Mouse (Mus musculus): ENCODE data around the gene Rgs6. TPM values are rescaled to one million over a fixed set of nuclear protein-coding genes. Genes with fewer than 3 reads are reported as not detected.

The Rgs6 gene
- polyA plus RNA-seq, 1 experiment from 2014 or later: 1.2 TPM

DNA sequence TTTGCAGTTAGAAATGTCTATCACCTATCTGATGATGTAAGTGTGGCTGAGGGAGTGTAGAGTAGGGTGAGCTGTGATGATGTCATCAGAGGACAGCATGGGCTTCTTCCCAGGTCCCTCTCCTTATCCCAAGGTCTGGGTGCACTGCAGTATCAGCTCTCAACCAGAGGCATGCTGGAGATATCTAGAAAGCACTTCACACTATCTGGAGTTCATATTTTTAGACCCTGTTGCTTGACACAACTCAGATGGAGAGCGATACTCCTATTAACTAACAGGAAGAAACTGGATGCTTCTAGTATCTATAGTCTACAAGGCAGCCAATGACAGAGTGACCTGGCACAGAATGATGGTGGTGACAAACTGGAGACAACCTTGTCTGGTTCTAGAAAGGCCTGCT lies 250.5 kb downstream of the Rgs6 start:
- Histone ChIP-seq H3K4me3 (ENCODE audit: low read depth, low read length) (no peak overlapping the region), H3K4me2 (replicated peaks; ENCODE audit: low read depth) (no peak overlapping the region), H3K27ac (ENCODE audit: low read depth, low read length) (no peak overlapping the region), H3K36me3 (ENCODE audit: control insufficient read depth, insufficient read depth) (no peaks in the 10 kb centered on the region), H3K4me1 (replicated peaks; ENCODE audit: control insufficient read depth, insufficient read depth, low read length) (no peaks in the 10 kb centered on the region), H3K9ac (ENCODE audit: low read depth, low read length) (no peak overlapping the region), H3K9me3 (ENCODE audit: control insufficient read depth) (no peaks in the 10 kb centered on the region), H3K27me3 (replicated peaks; ENCODE audit: control insufficient read depth, insufficient read depth, low read length) (no peaks in the 10 kb centered on the region)
- WGBS: 94% methylated on average over 1 of the region's 1 CpGs
- no peak for ATAC-seq
- TF ChIP-seq CTCF (IDR thresholded peaks at IDR 0.05; ENCODE audit: low read depth): no peak

- H3K4me2 ChIP-seq (replicated peaks; ENCODE audit: low read depth): no peak overlapping the region
- H3K4me3 ChIP-seq (ENCODE audit: low read depth, low read length): no peak overlapping the region
- no peak for ATAC-seq
- H3K36me3 ChIP-seq (ENCODE audit: control insufficient read depth, insufficient read depth): no peaks in the 10 kb centered on the region
- TF ChIP-seq CTCF (IDR thresholded peaks at IDR 0.05; ENCODE audit: low read depth): no peak
- no peaks in the 10 kb centered on the region for H3K9me3 ChIP-seq (ENCODE audit: control insufficient read depth)
- H3K9ac ChIP-seq (ENCODE audit: low read depth, low read length): no peak overlapping the region
- WGBS: 63% methylated on average over 6 of the region's 6 CpGs
- H3K27me3 ChIP-seq (replicated peaks; ENCODE audit: control insufficient read depth, insufficient read depth, low read length): no peaks in the 10 kb centered on the region
- H3K27ac ChIP-seq (ENCODE audit: low read depth, low read length): no peak overlapping the region
- H3K4me1 ChIP-seq (replicated peaks; ENCODE audit: control insufficient read depth, insufficient read depth, low read length): no peaks in the 10 kb centered on the region
Measured at GRCm38 (mm10) chr12:82841566-82841965, 253.5 kb downstream of the Rgs6 start.

GRCm38 (mm10) chr12:82848304-82848872 lies 260.3 kb downstream of the Rgs6 start:
- 84% methylated on average over 3 of the region's 3 CpGs for WGBS
- Histone ChIP-seq H3K27ac (ENCODE audit: low read depth, low read length) (no peak overlapping the region), H3K9ac (ENCODE audit: low read depth, low read length) (no peak overlapping the region), H3K4me3 (ENCODE audit: low read depth, low read length) (no peak overlapping the region), H3K9me3 (ENCODE audit: control insufficient read depth) (no peaks in the 10 kb centered on the region), H3K27me3 (replicated peaks; ENCODE audit: control insufficient read depth, insufficient read depth, low read length) (no peaks in the 10 kb centered on the region), H3K4me1 (replicated peaks; ENCODE audit: control insufficient read depth, insufficient read depth, low read length) (no peaks in the 10 kb centered on the region), H3K36me3 (ENCODE audit: control insufficient read depth, insufficient read depth) (no peaks in the 10 kb centered on the region), H3K4me2 (replicated peaks; ENCODE audit: low read depth) (no peak overlapping the region)
- no peak for TF ChIP-seq CTCF (IDR thresholded peaks at IDR 0.05; ENCODE audit: low read depth)
- ATAC-seq: no peak

DNA sequence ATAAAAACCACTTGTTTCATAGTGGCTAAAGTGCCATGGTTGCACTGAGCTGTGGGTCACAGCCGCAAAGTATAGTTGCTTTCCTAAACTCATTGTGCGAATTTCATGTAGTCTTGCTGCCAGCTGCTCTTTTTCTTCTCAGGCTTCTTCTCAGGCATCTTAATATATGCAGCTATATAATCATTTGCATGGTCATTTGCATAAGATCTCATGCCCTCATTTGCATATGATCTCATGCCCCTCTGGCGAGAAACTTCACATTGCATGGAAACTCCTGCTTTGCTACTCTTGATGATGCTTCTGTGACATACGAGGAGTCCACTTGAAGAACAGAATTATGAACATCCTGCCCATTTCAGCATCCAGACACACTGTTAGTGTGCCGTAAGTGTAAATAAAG lies 266.8 kb downstream of the Rgs6 start:
- Histone ChIP-seq H3K4me1 (replicated peaks; ENCODE audit: control insufficient read depth, insufficient read depth, low read length) (no peaks in the 10 kb centered on the region), H3K4me2 (replicated peaks; ENCODE audit: low read depth) (no peak overlapping the region), H3K27me3 (replicated peaks; ENCODE audit: control insufficient read depth, insufficient read depth, low read length) (no peaks in the 10 kb centered on the region), H3K4me3 (ENCODE audit: low read depth, low read length) (no peak overlapping the region), H3K9me3 (ENCODE audit: control insufficient read depth) (no peaks in the 10 kb centered on the region), H3K9ac (ENCODE audit: low read depth, low read length) (no peak overlapping the region), H3K36me3 (ENCODE audit: control insufficient read depth, insufficient read depth) (no peaks in the 10 kb centered on the region), H3K27ac (ENCODE audit: low read depth, low read length) (no peak overlapping the region)
- 85% methylated on average over 5 of the region's 5 CpGs for WGBS
- no peak for ATAC-seq
- TF ChIP-seq CTCF (IDR thresholded peaks at IDR 0.05; ENCODE audit: low read depth): no peak

DNA sequence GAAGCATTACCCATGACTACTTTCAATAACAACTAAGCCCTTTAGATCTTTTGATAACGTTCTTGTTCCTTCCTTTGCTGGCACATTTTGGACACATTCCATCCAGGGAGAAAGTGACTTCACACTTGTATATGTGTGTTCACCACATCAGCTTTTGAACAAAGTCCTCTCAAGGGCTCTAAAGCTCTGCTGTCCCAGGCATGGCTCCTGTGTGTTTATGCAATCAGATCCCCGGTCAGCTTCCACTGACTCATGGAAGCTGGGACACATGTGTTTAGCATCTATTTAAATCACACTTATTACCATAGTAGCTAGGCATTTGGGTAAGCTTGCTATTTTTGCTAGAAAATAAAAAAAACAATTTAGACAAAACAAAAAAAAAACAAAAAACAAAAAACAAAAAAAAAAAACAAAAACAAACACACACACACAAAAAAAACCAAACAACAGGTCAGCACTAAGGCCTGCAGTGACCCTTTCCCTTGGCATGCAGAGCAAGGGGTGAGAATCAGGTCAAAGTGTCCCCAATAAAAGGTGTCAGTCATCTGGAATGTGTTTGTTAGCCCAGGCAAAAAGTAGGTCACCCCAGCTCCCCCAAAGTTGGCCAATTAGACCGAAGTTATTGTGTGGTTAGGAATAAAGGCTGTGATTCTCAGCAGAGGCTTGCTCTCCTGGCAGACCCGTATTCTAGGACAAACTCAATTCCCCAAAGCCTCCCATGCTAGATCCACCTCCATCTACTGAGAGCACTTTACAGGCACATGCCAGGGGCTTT lies 267.4 kb downstream of the Rgs6 start:
- no peak overlapping the region for H3K27ac ChIP-seq (ENCODE audit: low read depth, low read length)
- H3K9ac ChIP-seq (ENCODE audit: low read depth, low read length): no peak overlapping the region
- H3K36me3 ChIP-seq (ENCODE audit: control insufficient read depth, insufficient read depth): no peaks in the 10 kb centered on the region
- no peak for ATAC-seq
- no peak overlapping the region for H3K4me2 ChIP-seq (replicated peaks; ENCODE audit: low read depth)
- no peak for TF ChIP-seq CTCF (IDR thresholded peaks at IDR 0.05; ENCODE audit: low read depth)
- no peaks in the 10 kb centered on the region for H3K27me3 ChIP-seq (replicated peaks; ENCODE audit: control insufficient read depth, insufficient read depth, low read length)
- no peaks in the 10 kb centered on the region for H3K4me1 ChIP-seq (replicated peaks; ENCODE audit: control insufficient read depth, insufficient read depth, low read length)
- H3K9me3 ChIP-seq (ENCODE audit: control insufficient read depth): no peaks in the 10 kb centered on the region
- no peak overlapping the region for H3K4me3 ChIP-seq (ENCODE audit: low read depth, low read length)
- 53% methylated on average over 4 of the region's 4 CpGs for WGBS

DNA sequence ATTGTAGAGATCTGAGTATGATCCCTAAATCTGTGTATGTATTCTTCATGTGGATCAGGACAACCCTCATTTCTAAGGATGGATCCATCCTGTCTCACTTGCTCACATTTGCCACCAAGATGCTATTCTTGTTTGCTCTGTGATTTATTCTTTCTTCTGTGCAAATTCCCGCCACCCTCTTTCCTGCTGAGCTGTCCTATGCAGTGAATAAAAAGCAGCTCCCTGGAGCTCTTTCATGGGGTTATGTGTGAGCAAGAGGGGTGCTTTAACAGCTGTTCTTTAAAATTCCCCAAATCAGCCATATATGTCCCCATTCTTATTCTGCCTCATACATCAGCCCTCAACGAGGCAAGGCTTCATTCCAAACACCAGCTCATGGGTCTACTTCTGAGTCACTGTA lies 277.6 kb downstream of the Rgs6 start:
- Histone ChIP-seq H3K9me3 (ENCODE audit: control insufficient read depth) (no peaks in the 10 kb centered on the region), H3K9ac (ENCODE audit: low read depth, low read length) (no peak overlapping the region), H3K27me3 (replicated peaks; ENCODE audit: control insufficient read depth, insufficient read depth, low read length) (no peaks in the 10 kb centered on the region), H3K4me1 (replicated peaks; ENCODE audit: control insufficient read depth, insufficient read depth, low read length) (no peaks in the 10 kb centered on the region), H3K4me2 (replicated peaks; ENCODE audit: low read depth) (no peak overlapping the region), H3K27ac (ENCODE audit: low read depth, low read length) (no peak overlapping the region), H3K36me3 (ENCODE audit: control insufficient read depth, insufficient read depth) (no peaks in the 10 kb centered on the region), H3K4me3 (ENCODE audit: low read depth, low read length) (no peak overlapping the region)
- WGBS: 70% methylated on average over 2 of the region's 2 CpGs
- ATAC-seq: no peak
- TF ChIP-seq CTCF (IDR thresholded peaks at IDR 0.05; ENCODE audit: low read depth): no peak
